Mouse (Mus musculus): ENCODE results near the gene Fa2h. TPM values are rescaled to one million over a fixed set of nuclear protein-coding genes. Genes with fewer than 3 reads are reported as not detected.

Fa2h gene
- polyA plus RNA-seq, 1 experiment from 2014 or later: not detected

DNA sequence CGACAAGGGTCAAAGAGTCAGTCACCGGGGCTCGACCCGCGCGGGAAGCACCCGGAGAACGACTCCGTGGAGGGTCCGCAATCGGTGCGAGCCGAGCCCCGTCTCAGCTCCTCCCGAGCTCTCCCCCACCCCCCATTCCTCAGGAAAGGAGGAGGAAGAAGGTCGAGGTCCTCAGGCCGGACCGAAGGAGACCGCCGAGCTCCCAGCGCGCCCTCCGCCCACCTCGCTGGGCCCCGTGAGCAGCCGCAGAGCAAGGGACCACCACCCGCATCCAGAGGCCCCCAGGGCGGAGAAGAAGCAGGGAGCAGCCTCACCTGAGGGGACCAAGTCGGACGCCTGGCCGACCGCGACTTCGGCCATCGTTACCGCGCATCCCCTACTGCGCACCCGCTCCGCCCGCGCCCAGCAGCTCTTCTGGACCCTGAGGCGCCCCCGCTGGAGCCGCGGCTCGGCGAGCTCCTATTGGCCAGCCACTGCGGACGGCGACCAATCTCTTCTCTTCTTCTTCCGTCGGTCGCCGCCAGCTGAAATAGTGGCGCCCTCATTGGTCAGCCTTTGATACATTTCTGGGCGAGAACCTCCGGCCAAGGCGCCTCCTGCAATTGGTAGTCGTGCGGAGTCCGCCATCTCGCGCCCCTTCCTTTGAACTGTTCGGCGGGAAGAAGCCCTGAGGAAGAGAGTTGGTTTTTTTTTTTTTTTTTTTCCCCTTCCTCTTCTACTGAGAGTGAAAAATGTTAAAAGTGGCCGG, 93.6 kb downstream of the Fa2h start, which contains the start of gene Rfwd3:
Gene Rfwd3 (minus strand): TSS at position 402 of the 748 bp plus-strand sequence.
- under 1% methylated on average over 67 of the region's 67 CpGs for WGBS

DNA sequence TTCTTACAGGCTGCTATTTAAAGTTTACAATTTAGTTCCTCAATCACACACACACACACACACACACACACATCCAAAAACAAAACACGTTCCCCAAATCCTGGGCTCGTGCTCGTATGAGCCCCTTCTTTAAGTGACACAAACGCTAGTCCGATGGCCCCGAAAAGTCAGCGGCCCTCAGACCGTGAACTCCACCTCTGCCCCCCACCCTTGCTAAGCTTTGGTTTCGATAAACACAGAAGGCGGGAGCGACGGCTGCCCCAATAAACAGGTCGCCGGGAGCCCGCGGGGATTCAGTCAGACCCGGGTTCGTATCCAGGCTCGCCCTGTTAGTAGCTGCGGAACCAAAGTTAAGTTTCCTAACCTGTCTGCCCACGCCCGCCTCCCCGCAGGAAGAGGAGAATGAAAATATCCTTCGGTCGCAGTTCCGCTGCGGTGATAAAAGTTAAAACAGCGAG, 94.2 kb downstream of the Fa2h start:
- no peaks in the 10 kb centered on the region for H3K9me3 ChIP-seq (ENCODE audit: control insufficient read depth, low read length)
- H3K4me2 ChIP-seq (ENCODE audit: low read depth, severe bottlenecking): peak overlapping the region; percentile 51
- peak overlapping the region; percentile 75 for H3K4me3 ChIP-seq (ENCODE audit: low read depth, low read length)
- ATAC-seq (ENCODE audit: insufficient number of reproducible peaks, low FRiP score, low TSS enrichment, low read depth): no peak
- DNase-seq (ENCODE audit: low spot score): peak; percentile 79
- H3K9ac ChIP-seq (ENCODE audit: low read length): peak overlapping the region; percentile 91
- H3K4me1 ChIP-seq (ENCODE audit: control insufficient read depth, insufficient read depth, low read length): no peaks in the 10 kb centered on the region
- under 1% methylated on average over 28 of the region's 28 CpGs for WGBS
- no peaks in the 10 kb centered on the region for H3K27me3 ChIP-seq (ENCODE audit: control insufficient read depth, insufficient read depth, low read length)
- H3K36me3 ChIP-seq (ENCODE audit: control insufficient read depth, insufficient read depth, low read length): peaks cover 5% of the 10 kb centered on the region
- peak overlapping the region; percentile 92; the same call in 1 of the 2 replicates for H3K27ac ChIP-seq (replicated peaks; ENCODE audit: low read depth, low read length)

More for the DNA sequence above, 93.6 kb downstream of the Fa2h start, which contains the start of gene Rfwd3:
- H3K36me3 ChIP-seq (ENCODE audit: control insufficient read depth, insufficient read depth, low read length): peaks cover 1% of the 10 kb centered on the region
- H3K9ac ChIP-seq (ENCODE audit: low read length): peak within 1 kb of the TSS; percentile 91
- peak; percentile 97 for DNase-seq (ENCODE audit: low spot score)
- H3K4me3 ChIP-seq (ENCODE audit: low read depth, low read length): peak within 1 kb of the TSS; percentile 75
- no peaks in the 10 kb centered on the region for H3K27me3 ChIP-seq (ENCODE audit: control insufficient read depth, insufficient read depth, low read length)
- H3K4me1 ChIP-seq (ENCODE audit: control insufficient read depth, insufficient read depth, low read length): no peaks in the 10 kb centered on the region
- peak; percentile 97 for ATAC-seq (ENCODE audit: insufficient number of reproducible peaks, low FRiP score, low TSS enrichment, low read depth)
- no peaks in the 10 kb centered on the region for H3K9me3 ChIP-seq (ENCODE audit: control insufficient read depth, low read length)
- H3K27ac ChIP-seq (replicated peaks; ENCODE audit: low read depth, low read length): peak within 1 kb of the TSS; percentile 92
- peak within 1 kb of the TSS; percentile 51 for H3K4me2 ChIP-seq (ENCODE audit: low read depth, severe bottlenecking)

DNA sequence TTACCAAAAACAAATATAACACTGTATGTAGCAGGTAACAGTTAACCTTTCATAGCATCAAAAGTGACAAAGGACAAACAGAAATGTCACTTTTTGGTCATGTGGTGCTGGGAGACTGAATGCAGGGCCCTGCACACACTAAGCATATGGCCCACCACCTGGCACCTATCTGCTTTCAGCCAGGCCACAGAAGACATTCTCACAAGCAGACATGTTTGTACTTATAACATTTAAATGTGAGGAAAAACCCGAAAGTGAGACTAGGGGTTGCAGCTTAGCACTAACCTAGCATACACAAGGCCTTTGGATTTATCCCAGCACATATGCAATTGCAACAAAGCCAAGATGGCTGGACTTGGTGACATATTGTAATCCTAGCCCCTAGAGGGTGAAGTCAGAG, 95.6 kb downstream of the Fa2h start:
- H3K36me3 ChIP-seq (ENCODE audit: control insufficient read depth, insufficient read depth, low read length): peaks cover 10% of the 10 kb centered on the region
- no peaks in the 10 kb centered on the region for H3K4me1 ChIP-seq (ENCODE audit: control insufficient read depth, insufficient read depth, low read length)
- no peak overlapping the region for H3K4me2 ChIP-seq (ENCODE audit: low read depth, severe bottlenecking)
- no peak overlapping the region for H3K9ac ChIP-seq (ENCODE audit: low read length)
- no peak for ATAC-seq (ENCODE audit: insufficient number of reproducible peaks, low FRiP score, low TSS enrichment, low read depth)
- H3K4me3 ChIP-seq (ENCODE audit: low read depth, low read length): no peak overlapping the region
- no peaks in the 10 kb centered on the region for H3K9me3 ChIP-seq (ENCODE audit: control insufficient read depth, low read length)
- no peak overlapping the region for H3K27ac ChIP-seq (replicated peaks; ENCODE audit: low read depth, low read length)
- no peak for DNase-seq (ENCODE audit: low spot score)
- H3K27me3 ChIP-seq (ENCODE audit: control insufficient read depth, insufficient read depth, low read length): no peaks in the 10 kb centered on the region
- WGBS: 86% methylated on average over 1 of the region's 1 CpGs

Other genes with a start within 250 kb of the Fa2h start
- gene Glg1, start 134.6 kb downstream of the Fa2h start, polyA plus RNA-seq (2014; fragmentation: Nextera tagmentation; extraction: Ambion mirVana): 76.1 and 77.4 TPM in 2 replicates
- 95.9 and 100 TPM in 2 replicates for gene Rfwd3, start 93.6 kb downstream of the Fa2h start, polyA plus RNA-seq (2014; fragmentation: Nextera tagmentation; extraction: Ambion mirVana)
- gene Mlkl, start 55.6 kb downstream of the Fa2h start, polyA plus RNA-seq (2014; fragmentation: Nextera tagmentation; extraction: Ambion mirVana): 0.20 and 0.44 TPM in 2 replicates
- gene Wdr59, start 128.3 kb upstream of the Fa2h start, polyA plus RNA-seq (2014; fragmentation: Nextera tagmentation; extraction: Ambion mirVana): 4.5 and 4.9 TPM in 2 replicates
- gene Znrf1, start 142.3 kb upstream of the Fa2h start, polyA plus RNA-seq (2014; fragmentation: Nextera tagmentation; extraction: Ambion mirVana): 49.9 and 51.7 TPM in 2 replicates
- gene Ldhd, start 236.6 kb upstream of the Fa2h start, polyA plus RNA-seq (2014; fragmentation: Nextera tagmentation; extraction: Ambion mirVana): 0.04 and 0.11 TPM in 2 replicates
- 22.8 and 23.3 TPM in 2 replicates for gene Zfp1, start 249.6 kb upstream of the Fa2h start, polyA plus RNA-seq (2014; fragmentation: Nextera tagmentation; extraction: Ambion mirVana)